Mouse (Mus musculus): ENCODE results near the gene Myl3. TPM values are rescaled to one million over a fixed set of nuclear protein-coding genes. Genes with fewer than 3 reads are reported as not detected.

Myl3 gene
- polyA plus RNA-seq, 1 experiment from 2014 or later, result 0.11 TPM

- no peak for ATAC-seq (ENCODE audit: low FRiP score, low TSS enrichment)
- Histone ChIP-seq H3K36me3 (ENCODE audit: control insufficient read depth, insufficient read depth, low read length) (no peaks in the 10 kb centered on the region), H3K4me3 (ENCODE audit: low read depth, low read length) (no peak overlapping the region), H3K4me1 (replicated peaks; ENCODE audit: control insufficient read depth, insufficient read depth) (no peaks in the 10 kb centered on the region), H3K4me2 (replicated peaks; ENCODE audit: low read depth) (no peak overlapping the region), H3K27ac (replicated peaks) (no peak overlapping the region), H3K27me3 (ENCODE audit: control insufficient read depth, insufficient read depth, low read length) (no peaks in the 10 kb centered on the region), H3K9ac (ENCODE audit: low read length) (no peak overlapping the region), H3K9me3 (ENCODE audit: control insufficient read depth, low read length) (no peaks in the 10 kb centered on the region)
- WGBS, result 77% methylated on average over 6 of the region's 6 CpGs
- TF ChIP-seq CTCF (IDR thresholded peaks at IDR 0.05; ENCODE audit: low read depth) (no peak), EP300 (optimal IDR thresholded peaks at IDR 0.05) (no peak)
- no peak for DNase-seq (ENCODE audit: low spot score)
Measured at GRCm38 (mm10) chr9:110718071-110718470, 23.6 kb upstream of the Myl3 start.

- H3K4me1 ChIP-seq (replicated peaks; ENCODE audit: control insufficient read depth, insufficient read depth), result no peaks in the 10 kb centered on the region
- no peak overlapping the region for H3K27ac ChIP-seq (replicated peaks)
- no peak overlapping the region for H3K9ac ChIP-seq (ENCODE audit: low read length)
- no peaks in the 10 kb centered on the region for H3K36me3 ChIP-seq (ENCODE audit: control insufficient read depth, insufficient read depth, low read length)
- TF ChIP-seq CTCF (IDR thresholded peaks at IDR 0.05; ENCODE audit: low read depth) (no peak), EP300 (optimal IDR thresholded peaks at IDR 0.05) (no peak)
- 77% methylated on average over 3 of the region's 3 CpGs for WGBS
- no peaks in the 10 kb centered on the region for H3K9me3 ChIP-seq (ENCODE audit: control insufficient read depth, low read length)
- H3K27me3 ChIP-seq (ENCODE audit: control insufficient read depth, insufficient read depth, low read length), result no peaks in the 10 kb centered on the region
- H3K4me2 ChIP-seq (replicated peaks; ENCODE audit: low read depth), result no peak overlapping the region
- no peak overlapping the region for H3K4me3 ChIP-seq (ENCODE audit: low read depth, low read length)
- DNase-seq (ENCODE audit: low spot score) (no peak), ATAC-seq (ENCODE audit: low FRiP score, low TSS enrichment) (no peak)
Measured at GRCm38 (mm10) chr9:110718810-110719209, 22.9 kb upstream of the Myl3 start.

GRCm38 (mm10) chr9:110719977-110720376 lies 21.7 kb upstream of the Myl3 start:
- 47% methylated on average over 5 of the region's 5 CpGs for WGBS
- no peak overlapping the region for H3K4me2 ChIP-seq (replicated peaks; ENCODE audit: low read depth)
- no peak overlapping the region for H3K27ac ChIP-seq (replicated peaks)
- no peaks in the 10 kb centered on the region for H3K4me1 ChIP-seq (replicated peaks; ENCODE audit: control insufficient read depth, insufficient read depth)
- no peaks in the 10 kb centered on the region for H3K9me3 ChIP-seq (ENCODE audit: control insufficient read depth, low read length)
- no peaks in the 10 kb centered on the region for H3K27me3 ChIP-seq (ENCODE audit: control insufficient read depth, insufficient read depth, low read length)
- no peak for ATAC-seq (ENCODE audit: low FRiP score, low TSS enrichment)
- no peak overlapping the region for H3K4me3 ChIP-seq (ENCODE audit: low read depth, low read length)
- H3K36me3 ChIP-seq (ENCODE audit: control insufficient read depth, insufficient read depth, low read length), result 0 out of 2 replicates have a peak, but pooled peaks cover 2% of the 10 kb centered on the region
- TF ChIP-seq CTCF (IDR thresholded peaks at IDR 0.05; ENCODE audit: low read depth) (no peak), EP300 (optimal IDR thresholded peaks at IDR 0.05) (no peak)
- no peak for DNase-seq (ENCODE audit: low spot score)
- no peak overlapping the region for H3K9ac ChIP-seq (ENCODE audit: low read length)

GRCm38 (mm10) chr9:110722060-110722459 lies 19.6 kb upstream of the Myl3 start:
- Histone ChIP-seq H3K9ac (ENCODE audit: low read length) (no peak overlapping the region), H3K27me3 (ENCODE audit: control insufficient read depth, insufficient read depth, low read length) (no peaks in the 10 kb centered on the region), H3K4me2 (replicated peaks; ENCODE audit: low read depth) (no peak overlapping the region), H3K4me3 (ENCODE audit: low read depth, low read length) (no peak overlapping the region), H3K4me1 (replicated peaks; ENCODE audit: control insufficient read depth, insufficient read depth) (no peaks in the 10 kb centered on the region), H3K27ac (replicated peaks) (no peak overlapping the region), H3K9me3 (ENCODE audit: control insufficient read depth, low read length) (no peaks in the 10 kb centered on the region), H3K36me3 (ENCODE audit: control insufficient read depth, insufficient read depth, low read length) (0 out of 2 replicates have a peak, but pooled peaks cover 2% of the 10 kb centered on the region)
- no peak for DNase-seq (ENCODE audit: low spot score)
- ATAC-seq (ENCODE audit: low FRiP score, low TSS enrichment), result no peak
- 91% methylated on average over 10 of the region's 10 CpGs for WGBS
- TF ChIP-seq CTCF (IDR thresholded peaks at IDR 0.05; ENCODE audit: low read depth), result no peak

GRCm38 (mm10) chr9:110725721-110726135 lies 15.9 kb upstream of the Myl3 start:
- H3K9me3 ChIP-seq (ENCODE audit: control insufficient read depth, low read length), result no peaks in the 10 kb centered on the region
- H3K9ac ChIP-seq (ENCODE audit: low read length), result no peak overlapping the region
- DNase-seq (ENCODE audit: low spot score), result no peak
- TF ChIP-seq CTCF (IDR thresholded peaks at IDR 0.05; ENCODE audit: low read depth) (no peak), EP300 (optimal IDR thresholded peaks at IDR 0.05) (no peak)
- H3K36me3 ChIP-seq (ENCODE audit: control insufficient read depth, insufficient read depth, low read length), result 0 out of 2 replicates have a peak, but pooled peaks cover 2% of the 10 kb centered on the region
- H3K27me3 ChIP-seq (ENCODE audit: control insufficient read depth, insufficient read depth, low read length), result no peaks in the 10 kb centered on the region
- H3K4me1 ChIP-seq (replicated peaks; ENCODE audit: control insufficient read depth, insufficient read depth), result no peaks in the 10 kb centered on the region
- H3K4me3 ChIP-seq (ENCODE audit: low read depth, low read length), result no peak overlapping the region
- H3K4me2 ChIP-seq (replicated peaks; ENCODE audit: low read depth), result no peak overlapping the region
- no peak overlapping the region for H3K27ac ChIP-seq (replicated peaks)
- 21% methylated on average over 9 of the region's 9 CpGs for WGBS
- ATAC-seq (ENCODE audit: low FRiP score, low TSS enrichment), result no peak

GRCm38 (mm10) chr9:110726867-110727266 lies 14.8 kb upstream of the Myl3 start:
- Histone ChIP-seq H3K27ac (replicated peaks) (no peak overlapping the region), H3K27me3 (ENCODE audit: control insufficient read depth, insufficient read depth, low read length) (no peaks in the 10 kb centered on the region), H3K36me3 (ENCODE audit: control insufficient read depth, insufficient read depth, low read length) (0 out of 2 replicates have a peak, but pooled peaks cover 2% of the 10 kb centered on the region), H3K4me1 (replicated peaks; ENCODE audit: control insufficient read depth, insufficient read depth) (no peaks in the 10 kb centered on the region), H3K4me3 (ENCODE audit: low read depth, low read length) (no peak overlapping the region), H3K9me3 (ENCODE audit: control insufficient read depth, low read length) (no peaks in the 10 kb centered on the region), H3K9ac (ENCODE audit: low read length) (no peak overlapping the region), H3K4me2 (replicated peaks; ENCODE audit: low read depth) (no peak overlapping the region)
- ATAC-seq (ENCODE audit: low FRiP score, low TSS enrichment) (no peak), DNase-seq (ENCODE audit: low spot score) (no peak)
- no peak for TF ChIP-seq CTCF (IDR thresholded peaks at IDR 0.05; ENCODE audit: low read depth)
- no peak for TF ChIP-seq EP300 (optimal IDR thresholded peaks at IDR 0.05)
- WGBS, result 31% methylated on average over 32 of the region's 33 CpGs

All from stomach, postnatal 0 days (tissue).